Mouse (Mus musculus): ENCODE results near the gene Hrh1. TPM values are rescaled to one million over a fixed set of nuclear protein-coding genes. Genes with fewer than 3 reads are reported as not detected.

Hrh1 gene
- not detected for polyA plus RNA-seq (2014; fragmentation: Illumina TruSeq; extraction: RNeasy Lipid Tissue Mini Kit (QIAGEN cat#74804); ENCODE audit: low read depth, low replicate concordance)

DNA sequence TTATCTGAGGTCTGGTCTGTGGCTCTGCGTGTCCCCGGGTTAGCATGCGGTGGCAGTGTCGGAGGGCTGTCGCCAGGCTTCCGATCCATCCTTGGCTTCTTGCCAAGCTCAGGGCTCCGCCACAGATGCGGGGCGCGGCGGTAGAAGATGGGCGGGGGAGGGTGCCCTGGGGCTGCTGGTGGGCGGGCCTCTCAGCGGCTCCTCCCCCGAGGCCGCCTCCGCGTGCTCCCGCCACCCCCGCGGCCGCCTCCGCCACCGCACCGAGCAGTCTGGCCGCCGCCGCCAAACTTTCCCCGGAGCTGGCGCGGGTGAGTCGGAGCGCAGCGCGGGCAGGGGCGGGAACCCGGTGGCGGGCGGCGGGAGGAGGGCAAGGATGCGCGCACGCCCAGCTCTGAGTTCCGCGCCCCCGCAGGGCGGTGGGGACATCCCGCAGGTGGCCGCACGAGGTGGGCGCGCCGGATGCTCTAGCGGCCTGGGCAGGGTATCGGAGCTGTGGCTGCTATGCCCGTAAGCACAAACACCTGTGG, at the start of gene Hrh1:
Hrh1 (plus strand) TSS at position 246 of the 527 bp plus-strand sequence.

Other genes with a start within 250 kb of the Hrh1 start
- not detected for gene Slc6a1, start 115.3 kb upstream of the Hrh1 start, polyA plus RNA-seq (2014; fragmentation: Illumina TruSeq; extraction: RNeasy Lipid Tissue Mini Kit (QIAGEN cat#74804); ENCODE audit: low read depth, low replicate concordance)
- 13.9 TPM for gene Atg7, start 245.2 kb downstream of the Hrh1 start, polyA plus RNA-seq (2014; fragmentation: Illumina TruSeq; extraction: RNeasy Lipid Tissue Mini Kit (QIAGEN cat#74804); ENCODE audit: low read depth, low replicate concordance)